Mouse (Mus musculus) heart, adult 2 months (tissue): ENCODE measurements at regions not wholly inside any gene's neighbourhood (a gene's known extent, or its start where the extent isn't known, plus 50 kb on each side); places are given as distances from the start of the nearest gene placed in this dataset.

Experiments
- DNase-seq, 2 experiments: peaks; one replicate each; pipeline ENCODE4 v3.0.0; 2021
- H3K27ac ChIP-seq: fragments of 200-600 bp; 2 replicates; pipeline ENCODE4 v1.8.1; 2022
- H3K27me3 ChIP-seq: fragments of 200-500 bp; 2 replicates; pipeline ENCODE4 v1.6.1; 2012; ENCODE audit warnings: mild to moderate bottlenecking, low read length, inconsistent platforms, mixed read lengths; ENCODE audit not compliant: control insufficient read depth, insufficient read depth
- H3K36me3 ChIP-seq: fragments of 200-500 bp; 2 replicates; pipeline ENCODE4 v1.6.1; 2012; ENCODE audit warnings: low read length, inconsistent platforms; ENCODE audit not compliant: control insufficient read depth, insufficient read depth
- H3K4me1 ChIP-seq: fragments of 200-500 bp; 2 replicates; pipeline ENCODE4 v1.6.1; 2011; ENCODE audit warnings: low read length; ENCODE audit not compliant: control insufficient read depth, insufficient read depth
- H3K4me3 ChIP-seq: fragments of 200-600 bp; 2 replicates; pipeline ENCODE4 v1.8.1; 2022
- H3K79me2 ChIP-seq: fragments of 200-500 bp; replicated peaks from 2 replicates; pipeline ENCODE4 v1.6.1; 2012; ENCODE audit warnings: mild to moderate bottlenecking, inconsistent platforms, low read length, moderate library complexity, mixed read lengths; ENCODE audit not compliant: control insufficient read depth, insufficient read depth
- H3K9ac ChIP-seq: fragments of 200-500 bp; 2 replicates; pipeline ENCODE4 v1.6.1; 2012; ENCODE audit warnings: low read depth, mild to moderate bottlenecking, control low read depth, inconsistent platforms, low read length, mixed read lengths
- CTCF ChIP-seq: fragments of 200-600 bp; IDR thresholded peaks from 2 replicates; pipeline ENCODE4 v1.8.1; 2022; ENCODE audit warnings: antibody characterized with exemption, mild to moderate bottlenecking, moderate library complexity
- EP300 ChIP-seq: fragments of 200-500 bp; IDR thresholded peaks from 2 replicates; pipeline ENCODE4 v1.6.1; 2011; ENCODE audit warnings: low read depth, low read length, control low read depth; ENCODE audit not compliant: insufficient read depth
- POLR2A ChIP-seq: fragments of 200-500 bp; IDR thresholded peaks from 2 replicates; pipeline ENCODE4 v1.6.1; 2011; ENCODE audit warnings: mild to moderate bottlenecking, low read depth, low read length, control low read depth; ENCODE audit not compliant: insufficient read depth
- WGBS: fragments of 180-500 bp; shearing (Covaris S2); methylation state at CpG from one replicate; pipeline ENCODE4 v1.1.7; 2018; 5-methylcytosine and 5-hydroxymethylcytosine counted together
- intact Hi-C: fragments of 180-260 bp; cut with DNase I; formaldehyde crosslinking; loops from one replicate; pipeline ENCODE4 v1.15.1; 2025

DNA sequence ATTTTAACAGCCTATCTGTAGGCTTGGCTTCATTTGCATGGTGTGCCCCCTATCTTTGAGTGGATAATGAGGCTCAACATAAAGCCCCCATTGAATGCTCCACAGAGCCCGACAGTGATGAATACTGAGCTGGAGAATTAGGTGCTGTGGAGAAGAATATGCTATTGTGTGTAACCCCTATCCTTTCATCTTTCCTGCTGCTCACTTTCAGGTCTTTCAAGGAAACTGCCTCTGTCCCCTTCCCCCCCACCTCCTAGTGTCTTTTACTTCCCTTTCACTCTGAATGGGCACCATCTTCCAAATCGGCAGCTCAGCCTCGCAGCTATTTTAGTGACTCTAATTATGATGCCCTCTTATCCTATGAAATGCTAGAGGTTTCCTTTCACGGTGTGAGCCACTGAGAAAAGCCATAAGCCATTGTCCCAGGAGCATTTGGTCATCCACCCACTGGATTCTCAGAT lies 549.8 kb upstream of the Btbd3 start:
- TF ChIP-seq EP300 (no peak), CTCF (no peak), POLR2A (no peak)
- DNase-seq, result no peak
- H3K27ac ChIP-seq, result no peak overlapping the region
- H3K9ac ChIP-seq, result no peak overlapping the region
- H3K36me3 ChIP-seq, result no peaks in the 10 kb centered on the region
- H3K4me1 ChIP-seq, result no peaks in the 10 kb centered on the region; the same call in 1 of the 2 replicates
- 16% methylated on average over 4 of the region's 4 CpGs for WGBS
- no peaks in the 10 kb centered on the region for H3K27me3 ChIP-seq
- H3K4me3 ChIP-seq, result no peak overlapping the region; the same call in 1 of the 2 replicates
- H3K79me2 ChIP-seq, result no peaks in the 10 kb centered on the region
- intact Hi-C loops, result no loop called here

DNA sequence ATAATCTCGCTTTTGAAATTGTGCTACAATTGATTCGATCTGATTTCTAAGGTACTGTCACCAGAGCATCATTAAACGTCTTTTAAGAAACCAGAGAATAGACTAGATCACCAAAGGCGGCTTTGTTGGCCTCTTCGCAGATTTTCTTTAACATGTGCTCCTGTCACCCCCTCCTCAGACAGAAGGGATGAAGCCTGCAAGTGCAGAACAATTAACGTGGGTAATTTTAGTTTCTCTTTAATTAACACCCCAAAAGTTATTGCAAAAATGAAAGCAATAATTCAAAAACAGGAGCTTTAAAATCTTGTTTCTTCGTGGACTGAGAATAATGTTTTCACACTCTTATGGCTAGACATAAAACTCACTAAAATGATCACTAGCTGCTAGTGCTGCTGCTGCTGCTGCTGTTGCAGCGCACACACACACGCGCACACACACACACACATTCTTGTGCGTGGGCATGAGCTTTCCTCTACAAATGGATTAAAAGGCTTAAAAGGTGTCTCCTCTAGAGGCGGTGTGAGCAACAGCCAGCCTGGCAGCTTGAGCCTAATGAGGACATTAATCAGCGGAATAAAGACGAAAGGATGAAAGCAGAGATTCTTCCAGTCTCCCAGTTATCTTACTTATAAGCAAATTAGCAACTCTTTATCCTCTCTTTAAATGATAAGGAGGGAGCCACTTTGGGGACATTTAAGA lies 550.5 kb upstream of the Btbd3 start:
- 61% methylated on average over 14 of the region's 14 CpGs for WGBS
- Histone ChIP-seq H3K27me3 (no peaks in the 10 kb centered on the region), H3K4me3 (no peak overlapping the region; the same call in 1 of the 2 replicates), H3K79me2 (no peaks in the 10 kb centered on the region), H3K36me3 (no peaks in the 10 kb centered on the region), H3K27ac (no peak overlapping the region), H3K4me1 (no peaks in the 10 kb centered on the region; the same call in 1 of the 2 replicates), H3K9ac (no peak overlapping the region)
- TF ChIP-seq CTCF (no peak; the same call in 1 of the 2 replicates), POLR2A (no peak), EP300 (no peak)
- intact Hi-C loops, result no loop called here
- no peak for DNase-seq

DNA sequence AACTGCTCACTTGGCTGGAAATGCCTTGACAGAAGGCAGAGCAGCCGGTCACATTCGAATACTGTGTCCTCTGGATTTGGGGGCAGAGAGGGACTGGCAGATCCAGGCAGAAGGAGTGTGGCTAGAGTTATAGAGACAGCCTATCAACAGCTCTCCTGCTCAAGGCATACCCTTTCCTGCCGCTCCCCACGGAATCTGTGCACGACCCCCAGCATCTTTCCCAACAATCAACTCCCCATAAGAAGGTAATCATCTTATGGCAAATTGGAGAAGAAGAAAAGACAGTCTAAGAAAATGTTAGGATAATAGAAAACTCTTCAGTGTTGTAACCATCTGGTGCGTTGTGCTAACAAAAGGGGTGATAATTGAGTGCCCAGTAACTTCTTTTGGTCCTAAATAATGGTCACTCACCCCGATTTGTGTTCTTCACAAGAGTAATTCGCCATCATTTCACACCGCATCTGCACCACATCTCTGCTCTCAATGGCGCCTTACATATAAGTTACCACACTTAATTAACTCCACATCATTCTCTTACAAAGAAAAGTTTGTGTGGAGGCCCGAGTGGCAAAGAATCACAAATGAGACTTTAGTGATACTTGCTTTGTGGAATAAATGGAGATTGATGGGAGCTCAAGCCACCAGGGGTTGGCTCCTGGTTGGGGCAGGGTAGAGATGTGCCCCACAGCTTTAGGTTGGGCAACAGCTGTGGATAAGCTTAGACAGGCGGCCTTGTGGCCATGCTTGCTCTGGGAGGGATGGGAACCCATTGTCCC lies 551.2 kb upstream of the Btbd3 start:
- Histone ChIP-seq H3K9ac (no peak overlapping the region), H3K36me3 (no peaks in the 10 kb centered on the region), H3K27me3 (no peaks in the 10 kb centered on the region), H3K4me3 (no peak overlapping the region), H3K4me1 (no peaks in the 10 kb centered on the region; the same call in 1 of the 2 replicates), H3K27ac (no peak overlapping the region), H3K79me2 (no peaks in the 10 kb centered on the region)
- WGBS, result 83% methylated on average over 12 of the region's 12 CpGs
- intact Hi-C loops, result no loop called here
- DNase-seq, result no peak
- no peak for TF ChIP-seq CTCF
- TF ChIP-seq EP300, result no peak

DNA sequence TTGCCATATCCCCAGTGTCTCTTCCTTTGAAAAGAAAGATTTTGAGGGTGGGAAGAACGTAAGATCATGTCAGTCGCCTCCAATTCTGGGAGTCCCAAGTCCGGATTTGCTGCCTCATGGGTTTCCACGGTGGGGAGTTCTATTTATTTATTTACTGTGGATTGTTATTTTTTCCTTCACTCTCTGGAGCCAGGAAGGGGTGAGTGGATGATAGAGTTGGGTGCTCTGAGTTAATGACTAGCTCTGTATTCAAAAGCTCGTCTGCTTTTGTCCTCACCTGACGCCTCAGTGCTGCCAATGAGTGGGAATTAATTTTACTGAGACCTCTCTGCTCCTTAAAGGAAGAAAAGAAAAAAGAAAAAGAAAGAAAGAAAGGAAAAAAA lies 551.8 kb upstream of the Btbd3 start:
- H3K27ac ChIP-seq, result no peak overlapping the region
- no peaks in the 10 kb centered on the region for H3K79me2 ChIP-seq
- no peaks in the 10 kb centered on the region; the same call in 1 of the 2 replicates for H3K4me1 ChIP-seq
- no peak overlapping the region for H3K4me3 ChIP-seq
- H3K36me3 ChIP-seq, result no peaks in the 10 kb centered on the region
- intact Hi-C loops, result no loop called here
- no peaks in the 10 kb centered on the region for H3K27me3 ChIP-seq
- no peak overlapping the region for H3K9ac ChIP-seq
- WGBS, result 79% methylated on average over 6 of the region's 6 CpGs
- no peak for DNase-seq
- TF ChIP-seq CTCF (no peak), EP300 (no peak), POLR2A (no peak)

- no peaks in the 10 kb centered on the region; the same call in 1 of the 2 replicates for H3K4me1 ChIP-seq
- no peaks in the 10 kb centered on the region for H3K27me3 ChIP-seq
- no peaks in the 10 kb centered on the region for H3K79me2 ChIP-seq
- no peak for TF ChIP-seq CTCF
- no peak for TF ChIP-seq POLR2A
- TF ChIP-seq EP300, result no peak
- H3K9ac ChIP-seq, result no peak overlapping the region
- H3K4me3 ChIP-seq, result no peak overlapping the region
- H3K27ac ChIP-seq, result no peak overlapping the region
- intact Hi-C loops, result no loop called here
- 68% methylated on average over 3 of the region's 3 CpGs for WGBS
- DNase-seq, result no peak
- H3K36me3 ChIP-seq, result no peaks in the 10 kb centered on the region
Measured at GRCm38 (mm10) chr2:137704051-137704450, 552.3 kb upstream of the Btbd3 start.

GRCm38 (mm10) chr2:137695885-137696284 lies 560.5 kb upstream of the Btbd3 start:
- no peaks in the 10 kb centered on the region for H3K4me1 ChIP-seq
- H3K4me3 ChIP-seq, result no peak overlapping the region
- no peaks in the 10 kb centered on the region for H3K79me2 ChIP-seq
- 92% methylated on average over 5 of the region's 5 CpGs for WGBS
- no peaks in the 10 kb centered on the region for H3K36me3 ChIP-seq
- H3K27me3 ChIP-seq, result no peaks in the 10 kb centered on the region
- no peak overlapping the region for H3K27ac ChIP-seq
- intact Hi-C loops, result no loop called here
- DNase-seq, result no peak
- no peak for TF ChIP-seq EP300
- TF ChIP-seq POLR2A, result no peak
- TF ChIP-seq CTCF, result no peak
- no peak overlapping the region for H3K9ac ChIP-seq
